Mouse (Mus musculus): ENCODE data around the gene Ndufa3. TPM values are rescaled to one million over a fixed set of nuclear protein-coding genes. Genes with fewer than 3 reads are reported as not detected.
A peak's percentile ranks its signal among the peaks of the same experiment; 100 is the strongest.
"Not testable (repeated sequence)": the region's sequence is repeated elsewhere in the genome, so short reads cannot be mapped to it uniquely, and the experiment has no call there.

Gene Ndufa3
- polyA plus RNA-seq, 1 experiment from 2014 or later = 505 TPM

- Histone ChIP-seq H3K9ac (ENCODE audit: low read length) (no peak overlapping the region), H3K9me3 (ENCODE audit: control insufficient read depth, low read length) (no peaks in the 10 kb centered on the region), H3K27ac (ENCODE audit: low read length) (no peak overlapping the region), H3K4me3 (ENCODE audit: low read length) (no peak overlapping the region), H3K4me1 (replicated peaks; ENCODE audit: control insufficient read depth, insufficient read depth, low read length) (no peaks in the 10 kb centered on the region), H3K36me3 (ENCODE audit: control insufficient read depth, insufficient read depth, low read length) (no peaks in the 10 kb centered on the region), H3K4me2 (ENCODE audit: low read depth, low read length) (no peak overlapping the region), H3K27me3 (ENCODE audit: control insufficient read depth, insufficient read depth, low read depth, low read length) (no peaks in the 10 kb centered on the region)
- WGBS = 9% methylated on average over 6 of the region's 6 CpGs
- no peak for ATAC-seq (ENCODE audit: low read depth)
These were observed 31.4 kb upstream of the Ndufa3 start for GRCm38 (mm10) chr7:3585763-3586162.

DNA sequence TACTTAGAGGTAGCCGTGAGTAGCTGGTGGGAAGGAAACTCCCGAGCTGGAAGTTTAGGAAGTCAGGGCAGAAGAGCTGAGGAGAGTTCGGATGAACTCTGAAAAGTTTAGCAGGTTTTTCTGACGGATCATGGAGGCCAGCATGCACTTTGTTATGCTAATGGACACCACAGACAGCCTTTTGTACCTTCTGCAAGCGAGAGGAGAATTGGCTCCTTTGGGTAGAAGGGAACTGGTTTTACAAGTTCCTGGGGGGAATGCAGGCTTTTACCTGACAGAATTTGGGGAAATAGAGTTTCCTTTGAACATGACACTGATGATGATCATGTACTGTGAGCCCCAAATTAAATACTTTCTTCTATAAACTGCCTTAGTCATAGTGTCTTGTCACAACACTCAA lies 30.9 kb upstream of the Ndufa3 start:
- Histone ChIP-seq H3K4me2 (ENCODE audit: low read depth, low read length) (no peak overlapping the region), H3K4me1 (replicated peaks; ENCODE audit: control insufficient read depth, insufficient read depth, low read length) (no peaks in the 10 kb centered on the region), H3K9ac (ENCODE audit: low read length) (no peak overlapping the region), H3K27ac (ENCODE audit: low read length) (no peak overlapping the region), H3K9me3 (ENCODE audit: control insufficient read depth, low read length) (no peaks in the 10 kb centered on the region), H3K4me3 (ENCODE audit: low read length) (no peak overlapping the region), H3K36me3 (ENCODE audit: control insufficient read depth, insufficient read depth, low read length) (no peaks in the 10 kb centered on the region), H3K27me3 (ENCODE audit: control insufficient read depth, insufficient read depth, low read depth, low read length) (no peaks in the 10 kb centered on the region)
- ATAC-seq (ENCODE audit: low read depth) = no peak
- WGBS = 4% methylated on average over 5 of the region's 5 CpGs

DNA sequence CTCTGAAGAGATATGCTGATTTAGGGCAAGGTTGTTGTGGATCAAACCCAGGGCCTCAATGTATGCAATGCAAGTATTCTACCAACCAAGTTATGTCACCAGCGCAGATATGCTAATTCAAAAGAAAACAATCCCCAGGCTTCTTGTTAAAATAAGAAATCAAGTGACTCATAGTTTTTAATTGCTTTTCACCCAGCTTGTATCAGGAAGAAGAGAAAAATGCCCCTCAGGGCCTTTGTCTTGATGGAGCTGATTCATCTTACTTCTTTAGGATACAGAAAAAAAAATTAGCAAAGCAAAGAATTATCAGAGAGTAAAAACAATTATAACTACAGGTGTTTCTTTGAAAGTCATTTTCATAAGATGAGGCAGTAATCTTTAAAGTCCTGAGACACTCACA lies 29.9 kb upstream of the Ndufa3 start:
- 77% methylated on average over 1 of the region's 1 CpGs for WGBS
- Histone ChIP-seq H3K9ac (ENCODE audit: low read length) (no peak overlapping the region), H3K4me3 (ENCODE audit: low read length) (no peak overlapping the region), H3K27me3 (ENCODE audit: control insufficient read depth, insufficient read depth, low read depth, low read length) (no peaks in the 10 kb centered on the region), H3K4me1 (replicated peaks; ENCODE audit: control insufficient read depth, insufficient read depth, low read length) (no peaks in the 10 kb centered on the region), H3K9me3 (ENCODE audit: control insufficient read depth, low read length) (no peaks in the 10 kb centered on the region), H3K36me3 (ENCODE audit: control insufficient read depth, insufficient read depth, low read length) (no peaks in the 10 kb centered on the region), H3K27ac (ENCODE audit: low read length) (no peak overlapping the region), H3K4me2 (ENCODE audit: low read depth, low read length) (no peak overlapping the region)
- no peak for ATAC-seq (ENCODE audit: low read depth)

DNA sequence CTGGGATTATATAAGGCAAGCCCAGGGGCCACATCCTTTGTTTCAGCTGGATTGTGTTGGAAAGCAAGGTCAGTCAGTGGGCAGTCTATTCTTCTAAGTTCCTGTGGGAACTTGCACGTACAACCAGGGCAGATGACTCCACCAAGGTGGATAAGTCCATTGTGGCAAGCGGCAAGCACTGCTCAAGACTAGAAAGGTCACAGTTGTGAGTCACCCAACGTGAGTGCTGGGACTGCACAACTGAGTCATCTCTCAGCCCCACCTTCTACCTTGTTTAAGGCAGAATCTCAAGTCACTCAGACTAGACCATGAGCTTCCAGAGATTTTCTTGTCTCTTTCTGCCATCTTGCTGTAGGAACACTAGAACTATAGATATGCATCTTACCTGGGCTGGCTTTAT lies 26.6 kb upstream of the Ndufa3 start:
- no peak for ATAC-seq (ENCODE audit: low read depth)
- no peaks in the 10 kb centered on the region for H3K27me3 ChIP-seq (ENCODE audit: control insufficient read depth, insufficient read depth, low read depth, low read length)
- H3K4me1 ChIP-seq (replicated peaks; ENCODE audit: control insufficient read depth, insufficient read depth, low read length) = no peaks in the 10 kb centered on the region
- no peak overlapping the region for H3K27ac ChIP-seq (ENCODE audit: low read length)
- no peak overlapping the region for H3K4me3 ChIP-seq (ENCODE audit: low read length)
- H3K4me2 ChIP-seq (ENCODE audit: low read depth, low read length) = no peak overlapping the region
- 63% methylated on average over 3 of the region's 3 CpGs for WGBS
- H3K36me3 ChIP-seq (ENCODE audit: control insufficient read depth, insufficient read depth, low read length) = no peaks in the 10 kb centered on the region
- no peak overlapping the region for H3K9ac ChIP-seq (ENCODE audit: low read length)
- H3K9me3 ChIP-seq (ENCODE audit: control insufficient read depth, low read length) = no peaks in the 10 kb centered on the region

DNA sequence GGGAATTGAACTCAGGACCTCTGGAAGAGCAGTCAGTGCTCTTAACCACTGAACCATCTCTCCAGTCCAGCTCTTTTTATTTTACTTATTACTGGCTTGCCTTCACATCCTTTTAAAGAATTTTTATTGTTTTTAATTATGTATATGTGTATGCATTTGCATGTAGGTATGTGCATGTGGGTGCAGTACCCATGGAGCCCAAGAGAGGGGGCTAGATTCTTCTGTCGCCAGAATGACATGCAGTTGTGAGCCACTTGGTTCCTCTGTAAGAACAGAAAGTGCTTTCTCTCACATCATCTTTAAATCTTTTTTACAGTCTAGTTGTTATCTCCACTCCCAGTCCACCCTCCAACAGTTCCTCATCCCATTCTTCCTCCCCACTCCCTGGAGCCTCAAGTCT lies 25.6 kb upstream of the Ndufa3 start:
- Histone ChIP-seq H3K4me3 (ENCODE audit: low read length) (no peak overlapping the region), H3K36me3 (ENCODE audit: control insufficient read depth, insufficient read depth, low read length) (no peaks in the 10 kb centered on the region), H3K27ac (ENCODE audit: low read length) (no peak overlapping the region), H3K9ac (ENCODE audit: low read length) (no peak overlapping the region), H3K9me3 (ENCODE audit: control insufficient read depth, low read length) (no peaks in the 10 kb centered on the region), H3K4me2 (ENCODE audit: low read depth, low read length) (no peak overlapping the region), H3K4me1 (replicated peaks; ENCODE audit: control insufficient read depth, insufficient read depth, low read length) (no peaks in the 10 kb centered on the region), H3K27me3 (ENCODE audit: control insufficient read depth, insufficient read depth, low read depth, low read length) (no peaks in the 10 kb centered on the region)
- no peak for ATAC-seq (ENCODE audit: low read depth)
- 67% methylated on average over 1 of the region's 1 CpGs for WGBS

GRCm38 (mm10) chr7:3593855-3594254 lies 23.3 kb upstream of the Ndufa3 start:
- Histone ChIP-seq H3K4me1 (replicated peaks; ENCODE audit: control insufficient read depth, insufficient read depth, low read length) (no peaks in the 10 kb centered on the region), H3K4me2 (ENCODE audit: low read depth, low read length) (no peak overlapping the region), H3K4me3 (ENCODE audit: low read length) (no peak overlapping the region), H3K36me3 (ENCODE audit: control insufficient read depth, insufficient read depth, low read length) (no peaks in the 10 kb centered on the region), H3K27ac (ENCODE audit: low read length) (no peak overlapping the region), H3K27me3 (ENCODE audit: control insufficient read depth, insufficient read depth, low read depth, low read length) (no peaks in the 10 kb centered on the region), H3K9me3 (ENCODE audit: control insufficient read depth, low read length) (no peaks in the 10 kb centered on the region), H3K9ac (ENCODE audit: low read length) (no peak overlapping the region)
- ATAC-seq (ENCODE audit: low read depth) = no peak

DNA sequence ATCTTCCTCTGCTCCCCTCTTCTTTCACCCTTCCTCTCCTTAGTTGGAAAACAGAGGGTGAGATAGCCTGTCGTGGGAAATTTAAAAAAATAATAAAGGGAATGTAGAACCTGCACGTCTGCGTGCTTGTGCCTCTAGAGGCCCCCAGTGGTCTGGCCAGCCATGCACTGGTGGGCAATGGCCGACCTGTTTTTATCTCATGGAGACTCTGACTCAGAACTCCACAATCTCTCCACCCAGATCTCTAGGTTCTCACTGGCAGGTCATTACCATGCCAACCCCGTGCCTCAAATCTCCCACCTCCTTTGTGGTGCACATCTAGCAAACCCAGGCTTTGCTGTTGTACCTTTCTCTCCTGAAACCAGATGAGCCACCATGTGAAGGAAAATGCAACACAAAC lies 22.5 kb upstream of the Ndufa3 start:
- 0 out of 2 replicates have a peak overlapping the region, but pooled peaks have one; percentile 10 for H3K4me2 ChIP-seq (ENCODE audit: low read depth, low read length)
- ATAC-seq (ENCODE audit: low read depth) = no peak
- no peaks in the 10 kb centered on the region for H3K9me3 ChIP-seq (ENCODE audit: control insufficient read depth, low read length)
- no peak overlapping the region for H3K4me3 ChIP-seq (ENCODE audit: low read length)
- 12% methylated on average over 5 of the region's 5 CpGs for WGBS
- H3K27ac ChIP-seq (ENCODE audit: low read length) = no peak overlapping the region
- no peaks in the 10 kb centered on the region for H3K36me3 ChIP-seq (ENCODE audit: control insufficient read depth, insufficient read depth, low read length)
- no peak overlapping the region for H3K9ac ChIP-seq (ENCODE audit: low read length)
- no peaks in the 10 kb centered on the region for H3K27me3 ChIP-seq (ENCODE audit: control insufficient read depth, insufficient read depth, low read depth, low read length)
- H3K4me1 ChIP-seq (replicated peaks; ENCODE audit: control insufficient read depth, insufficient read depth, low read length) = no peaks in the 10 kb centered on the region

- peak; percentile 31; the same call in 1 of the 2 replicates for ATAC-seq (ENCODE audit: low read depth)
- Histone ChIP-seq H3K9ac (ENCODE audit: low read length) (no peak overlapping the region), H3K4me3 (ENCODE audit: low read length) (no peak overlapping the region), H3K4me1 (replicated peaks; ENCODE audit: control insufficient read depth, insufficient read depth, low read length) (no peaks in the 10 kb centered on the region), H3K36me3 (ENCODE audit: control insufficient read depth, insufficient read depth, low read length) (no peaks in the 10 kb centered on the region), H3K9me3 (ENCODE audit: control insufficient read depth, low read length) (no peaks in the 10 kb centered on the region), H3K27ac (ENCODE audit: low read length) (no peak overlapping the region), H3K27me3 (ENCODE audit: control insufficient read depth, insufficient read depth, low read depth, low read length) (no peaks in the 10 kb centered on the region), H3K4me2 (ENCODE audit: low read depth, low read length) (0 out of 2 replicates have a peak overlapping the region, but pooled peaks have one; percentile 10)
- WGBS = 11% methylated on average over 9 of the region's 9 CpGs
These were observed 22.0 kb upstream of the Ndufa3 start for GRCm38 (mm10) chr7:3595146-3595545.

GRCm38 (mm10) chr7:3597755-3598154 lies 19.4 kb upstream of the Ndufa3 start:
- H3K4me1 ChIP-seq (replicated peaks; ENCODE audit: control insufficient read depth, insufficient read depth, low read length); ATAC-seq (ENCODE audit: low read depth): not testable (repeated sequence)

GRCm38 (mm10) chr7:3601119-3601518 lies 16.1 kb upstream of the Ndufa3 start:
- no peak for ATAC-seq (ENCODE audit: low read depth)

More at GRCm38 (mm10) chr7:3597755-3598154, 19.4 kb upstream of the Ndufa3 start:
- H3K4me3 ChIP-seq (ENCODE audit: low read length); H3K36me3 ChIP-seq (ENCODE audit: control insufficient read depth, insufficient read depth, low read length); H3K27ac ChIP-seq (ENCODE audit: low read length); H3K4me2 ChIP-seq (ENCODE audit: low read depth, low read length); H3K9ac ChIP-seq (ENCODE audit: low read length); H3K27me3 ChIP-seq (ENCODE audit: control insufficient read depth, insufficient read depth, low read depth, low read length); H3K9me3 ChIP-seq (ENCODE audit: control insufficient read depth, low read length): not testable (repeated sequence)
- WGBS = 61% methylated on average over 1 of the region's 1 CpGs

More at GRCm38 (mm10) chr7:3601119-3601518, 16.1 kb upstream of the Ndufa3 start:
- Histone ChIP-seq H3K27ac (ENCODE audit: low read length) (no peak overlapping the region), H3K4me1 (replicated peaks; ENCODE audit: control insufficient read depth, insufficient read depth, low read length) (no peaks in the 10 kb centered on the region), H3K27me3 (ENCODE audit: control insufficient read depth, insufficient read depth, low read depth, low read length) (no peaks in the 10 kb centered on the region), H3K4me2 (ENCODE audit: low read depth, low read length) (no peak overlapping the region), H3K4me3 (ENCODE audit: low read length) (no peak overlapping the region), H3K9me3 (ENCODE audit: control insufficient read depth, low read length) (no peaks in the 10 kb centered on the region), H3K36me3 (ENCODE audit: control insufficient read depth, insufficient read depth, low read length) (no peaks in the 10 kb centered on the region), H3K9ac (ENCODE audit: low read length) (no peak overlapping the region)
- 7% methylated on average over 4 of the region's 4 CpGs for WGBS
